Mouse (Mus musculus): ENCODE results near the gene Reln.

Reln gene

GRCm38 (mm10) chr5:21949507-21949897, 395.0 kb downstream of the Reln start:
- Histone ChIP-seq H3K9me3 (ENCODE audit: low read length) (no peaks in the 10 kb centered on the region), H3K4me1 (replicated peaks; ENCODE audit: low read depth, low read length) (no peaks in the 10 kb centered on the region), H3K27me3 (ENCODE audit: insufficient read depth, low read length) (no peaks in the 10 kb centered on the region), H3K4me3 (replicated peaks; ENCODE audit: low read length) (no peak overlapping the region), H3K36me3 (ENCODE audit: insufficient read depth, low read length) (no peaks in the 10 kb centered on the region)
- TF ChIP-seq CTCF (conservative IDR thresholded peaks at IDR 0.05; ENCODE audit: low read length), result no peak
- TF ChIP-seq NANOG (IDR thresholded peaks at IDR 0.05; ENCODE audit: borderline replicate concordance, low read length), result no peak
- TF ChIP-seq POU5F1 (IDR thresholded peaks at IDR 0.05; ENCODE audit: borderline replicate concordance, low read length), result no peak

GRCm38 (mm10) chr5:21948736-21949506, 395.6 kb downstream of the Reln start:
- Histone ChIP-seq H3K4me3 (replicated peaks; ENCODE audit: low read length) (no peak overlapping the region), H3K36me3 (ENCODE audit: insufficient read depth, low read length) (no peaks in the 10 kb centered on the region), H3K27me3 (ENCODE audit: insufficient read depth, low read length) (no peaks in the 10 kb centered on the region), H3K9me3 (ENCODE audit: low read length) (no peaks in the 10 kb centered on the region), H3K4me1 (replicated peaks; ENCODE audit: low read depth, low read length) (no peaks in the 10 kb centered on the region)
- TF ChIP-seq NANOG (IDR thresholded peaks at IDR 0.05; ENCODE audit: borderline replicate concordance, low read length) (no peak), POU5F1 (IDR thresholded peaks at IDR 0.05; ENCODE audit: borderline replicate concordance, low read length) (no peak), CTCF (conservative IDR thresholded peaks at IDR 0.05; ENCODE audit: low read length) (no peak)

GRCm38 (mm10) chr5:21947610-21948381, 396.7 kb downstream of the Reln start:
- TF ChIP-seq NANOG (IDR thresholded peaks at IDR 0.05; ENCODE audit: borderline replicate concordance, low read length), result no peak
- TF ChIP-seq POU5F1 (IDR thresholded peaks at IDR 0.05; ENCODE audit: borderline replicate concordance, low read length), result no peak
- TF ChIP-seq CTCF (conservative IDR thresholded peaks at IDR 0.05; ENCODE audit: low read length), result no peak
- H3K9me3 ChIP-seq (ENCODE audit: low read length), result no peaks in the 10 kb centered on the region
- H3K27me3 ChIP-seq (ENCODE audit: insufficient read depth, low read length), result no peaks in the 10 kb centered on the region
- no peaks in the 10 kb centered on the region for H3K36me3 ChIP-seq (ENCODE audit: insufficient read depth, low read length)
- H3K4me1 ChIP-seq (replicated peaks; ENCODE audit: low read depth, low read length), result no peaks in the 10 kb centered on the region
- no peak overlapping the region for H3K4me3 ChIP-seq (replicated peaks; ENCODE audit: low read length)

GRCm38 (mm10) chr5:21944579-21944978, 399.9 kb downstream of the Reln start:
- H3K36me3 ChIP-seq (ENCODE audit: insufficient read depth, low read length), result no peaks in the 10 kb centered on the region
- H3K4me1 ChIP-seq (replicated peaks; ENCODE audit: low read depth, low read length), result no peaks in the 10 kb centered on the region
- no peaks in the 10 kb centered on the region for H3K9me3 ChIP-seq (ENCODE audit: low read length)
- no peak overlapping the region for H3K4me3 ChIP-seq (replicated peaks; ENCODE audit: low read length)
- H3K27me3 ChIP-seq (ENCODE audit: insufficient read depth, low read length), result no peaks in the 10 kb centered on the region
- TF ChIP-seq NANOG (IDR thresholded peaks at IDR 0.05; ENCODE audit: borderline replicate concordance, low read length) (no peak), CTCF (conservative IDR thresholded peaks at IDR 0.05; ENCODE audit: low read length) (no peak; the same call in 1 of the 2 replicates), POU5F1 (IDR thresholded peaks at IDR 0.05; ENCODE audit: borderline replicate concordance, low read length) (no peak)

GRCm38 (mm10) chr5:21939405-21939804, 405.1 kb downstream of the Reln start:
- Histone ChIP-seq H3K4me3 (replicated peaks; ENCODE audit: low read length) (no peak overlapping the region), H3K9me3 (ENCODE audit: low read length) (no peaks in the 10 kb centered on the region; the same call in 1 of the 2 replicates), H3K27me3 (ENCODE audit: insufficient read depth, low read length) (no peaks in the 10 kb centered on the region), H3K36me3 (ENCODE audit: insufficient read depth, low read length) (no peaks in the 10 kb centered on the region), H3K4me1 (replicated peaks; ENCODE audit: low read depth, low read length) (no peaks in the 10 kb centered on the region)
- no peak for TF ChIP-seq NANOG (IDR thresholded peaks at IDR 0.05; ENCODE audit: borderline replicate concordance, low read length)
- TF ChIP-seq POU5F1 (IDR thresholded peaks at IDR 0.05; ENCODE audit: borderline replicate concordance, low read length), result no peak
- TF ChIP-seq CTCF (conservative IDR thresholded peaks at IDR 0.05; ENCODE audit: low read length), result no peak

GRCm38 (mm10) chr5:21938138-21938537, 406.4 kb downstream of the Reln start:
- no peak for TF ChIP-seq NANOG (IDR thresholded peaks at IDR 0.05; ENCODE audit: borderline replicate concordance, low read length)
- no peak for TF ChIP-seq POU5F1 (IDR thresholded peaks at IDR 0.05; ENCODE audit: borderline replicate concordance, low read length)
- TF ChIP-seq CTCF (conservative IDR thresholded peaks at IDR 0.05; ENCODE audit: low read length), result no peak

GRCm38 (mm10) chr5:21936627-21937026, 407.9 kb downstream of the Reln start:
- H3K27me3 ChIP-seq (ENCODE audit: insufficient read depth, low read length), result no peaks in the 10 kb centered on the region
- TF ChIP-seq CTCF (conservative IDR thresholded peaks at IDR 0.05; ENCODE audit: low read length), result no peak
- no peak for TF ChIP-seq POU5F1 (IDR thresholded peaks at IDR 0.05; ENCODE audit: borderline replicate concordance, low read length)
- TF ChIP-seq NANOG (IDR thresholded peaks at IDR 0.05; ENCODE audit: borderline replicate concordance, low read length), result no peak
- 0 out of 2 replicates have a peak, but pooled peaks cover 2% of the 10 kb centered on the region for H3K4me1 ChIP-seq (replicated peaks; ENCODE audit: low read depth, low read length)

More at GRCm38 (mm10) chr5:21938138-21938537, 406.4 kb downstream of the Reln start:
- Histone ChIP-seq H3K4me1 (replicated peaks; ENCODE audit: low read depth, low read length) (no peaks in the 10 kb centered on the region), H3K9me3 (ENCODE audit: low read length) (no peaks in the 10 kb centered on the region; the same call in 1 of the 2 replicates), H3K27me3 (ENCODE audit: insufficient read depth, low read length) (no peaks in the 10 kb centered on the region), H3K4me3 (replicated peaks; ENCODE audit: low read length) (no peak overlapping the region), H3K36me3 (ENCODE audit: insufficient read depth, low read length) (no peaks in the 10 kb centered on the region)

GRCm38 (mm10) chr5:21936096-21936495, 408.4 kb downstream of the Reln start:
- Histone ChIP-seq H3K4me1 (replicated peaks; ENCODE audit: low read depth, low read length) (peaks cover 8% of the 10 kb centered on the region), H3K9me3 (ENCODE audit: low read length) (no peaks in the 10 kb centered on the region; the same call in 1 of the 2 replicates), H3K4me3 (replicated peaks; ENCODE audit: low read length) (no peak overlapping the region), H3K36me3 (ENCODE audit: insufficient read depth, low read length) (no peaks in the 10 kb centered on the region), H3K27me3 (ENCODE audit: insufficient read depth, low read length) (no peaks in the 10 kb centered on the region)
- no peak for TF ChIP-seq CTCF (conservative IDR thresholded peaks at IDR 0.05; ENCODE audit: low read length)
- TF ChIP-seq POU5F1 (IDR thresholded peaks at IDR 0.05; ENCODE audit: borderline replicate concordance, low read length), result no peak
- TF ChIP-seq NANOG (IDR thresholded peaks at IDR 0.05; ENCODE audit: borderline replicate concordance, low read length), result no peak

More at GRCm38 (mm10) chr5:21936627-21937026, 407.9 kb downstream of the Reln start:
- Histone ChIP-seq H3K36me3 (ENCODE audit: insufficient read depth, low read length) (no peaks in the 10 kb centered on the region), H3K4me3 (replicated peaks; ENCODE audit: low read length) (no peak overlapping the region), H3K9me3 (ENCODE audit: low read length) (no peaks in the 10 kb centered on the region; the same call in 1 of the 2 replicates)
